Mouse (Mus musculus) megakaryocyte, embryonic 14.5 days (primary cell): Measurements from ENCODE around the gene Sbno1. TPM values are rescaled to one million over a fixed set of nuclear protein-coding genes. Genes with fewer than 3 reads are reported as not detected.
A peak's percentile ranks its signal among the peaks of the same experiment; 100 is the strongest.
"Not testable (repeated sequence)": the region's sequence is repeated elsewhere in the genome, so short reads cannot be mapped to it uniquely, and the experiment has no call there.

Experiments used
- H3K27me3 ChIP-seq: replicated peaks from 2 replicates; pipeline ENCODE3; 2012; ENCODE audit warnings: inconsistent platforms
- H3K36me3 ChIP-seq: replicated peaks from 2 replicates; pipeline ENCODE3; 2012; ENCODE audit warnings: low read length, inconsistent platforms, mixed read lengths
- H3K4me1 ChIP-seq: 2 replicates; pipeline ENCODE4 v1.6.1; 2012; ENCODE audit warnings: inconsistent platforms
- H3K4me3 ChIP-seq: replicated peaks from 2 replicates; pipeline ENCODE3; 2012; ENCODE audit warnings: moderate library complexity, mild to moderate bottlenecking, inconsistent platforms
- H3K9me3 ChIP-seq: 2 replicates; pipeline ENCODE4 v1.6.1; 2012; ENCODE audit warnings: inconsistent platforms
- FLI1 ChIP-seq: IDR thresholded peaks from 2 replicates; pipeline ENCODE4 v1.6.1; 2012; ENCODE audit warnings: low read length, inconsistent platforms, mixed read lengths
- GATA1 ChIP-seq: IDR thresholded peaks from 3 replicates; pipeline ENCODE4 v1.6.1; 2012; ENCODE audit warnings: mixed read lengths, low read length, inconsistent platforms, borderline replicate concordance
- polyA plus RNA-seq: library from polyadenylated mRNA; stranded (reverse); fragments of >175 nt; gene quantifications from 2 replicates; pipeline ENCODE4 v1.2.3, GENCODE M21; 2012; ENCODE audit warnings: low replicate concordance; ENCODE audit not compliant: insufficient read depth

Gene Sbno1
- polyA plus RNA-seq, 1 experiment = 4.3 TPM

GRCm38 (mm10) chr5:124353726-124354547 lies 71.9 kb downstream of the Sbno1 start:
- no peak for TF ChIP-seq FLI1
- TF ChIP-seq GATA1 = no peak
- peak overlapping the region; percentile 94 for H3K4me3 ChIP-seq
- H3K27me3 ChIP-seq = no peaks in the 10 kb centered on the region
- peaks cover 13% of the 10 kb centered on the region for H3K36me3 ChIP-seq
- no peaks in the 10 kb centered on the region for H3K9me3 ChIP-seq
- H3K4me1 ChIP-seq = peaks cover 51% of the 10 kb centered on the region

DNA sequence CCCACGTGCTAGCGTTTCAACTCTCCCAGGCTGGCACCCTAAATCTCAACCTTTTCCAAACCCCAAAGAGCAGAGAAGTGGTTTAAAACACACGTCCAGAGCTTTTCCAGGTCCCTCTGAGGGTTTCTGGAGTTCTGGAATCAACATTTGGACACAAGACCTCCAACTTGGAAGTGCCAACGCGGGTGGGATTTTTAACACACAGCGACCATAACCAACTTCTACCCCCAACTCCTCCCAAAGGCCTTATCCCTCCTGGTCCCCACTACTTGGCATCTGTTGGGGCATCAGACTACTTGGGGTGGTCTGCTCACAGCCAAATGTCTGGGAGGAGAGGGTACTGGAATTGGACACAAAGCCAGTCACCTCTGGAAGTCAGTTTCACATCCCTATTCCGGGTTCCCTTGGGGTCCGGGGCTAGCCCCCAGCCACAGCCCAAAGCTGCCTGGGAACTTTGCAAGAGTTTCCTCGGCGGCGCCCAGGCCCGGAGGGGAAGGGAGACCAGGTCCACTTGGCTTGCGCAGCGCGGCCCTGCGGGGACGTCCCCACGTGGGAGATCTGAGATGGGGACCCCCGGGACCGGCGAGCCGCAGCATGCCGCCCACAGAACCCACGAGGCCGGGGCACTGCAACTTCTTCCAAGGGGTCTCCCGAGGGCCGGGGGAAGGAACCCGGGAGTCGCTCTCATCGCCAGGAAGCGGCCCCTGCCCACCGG lies 72.6 kb downstream of the Sbno1 start:
- peaks cover 21% of the 10 kb centered on the region for H3K36me3 ChIP-seq
- H3K4me3 ChIP-seq = peak overlapping the region; percentile 94
- no peaks in the 10 kb centered on the region for H3K27me3 ChIP-seq
- peaks cover 54% of the 10 kb centered on the region for H3K4me1 ChIP-seq
- no peaks in the 10 kb centered on the region for H3K9me3 ChIP-seq
- TF ChIP-seq GATA1 = no peak
- TF ChIP-seq FLI1 = no peak

DNA sequence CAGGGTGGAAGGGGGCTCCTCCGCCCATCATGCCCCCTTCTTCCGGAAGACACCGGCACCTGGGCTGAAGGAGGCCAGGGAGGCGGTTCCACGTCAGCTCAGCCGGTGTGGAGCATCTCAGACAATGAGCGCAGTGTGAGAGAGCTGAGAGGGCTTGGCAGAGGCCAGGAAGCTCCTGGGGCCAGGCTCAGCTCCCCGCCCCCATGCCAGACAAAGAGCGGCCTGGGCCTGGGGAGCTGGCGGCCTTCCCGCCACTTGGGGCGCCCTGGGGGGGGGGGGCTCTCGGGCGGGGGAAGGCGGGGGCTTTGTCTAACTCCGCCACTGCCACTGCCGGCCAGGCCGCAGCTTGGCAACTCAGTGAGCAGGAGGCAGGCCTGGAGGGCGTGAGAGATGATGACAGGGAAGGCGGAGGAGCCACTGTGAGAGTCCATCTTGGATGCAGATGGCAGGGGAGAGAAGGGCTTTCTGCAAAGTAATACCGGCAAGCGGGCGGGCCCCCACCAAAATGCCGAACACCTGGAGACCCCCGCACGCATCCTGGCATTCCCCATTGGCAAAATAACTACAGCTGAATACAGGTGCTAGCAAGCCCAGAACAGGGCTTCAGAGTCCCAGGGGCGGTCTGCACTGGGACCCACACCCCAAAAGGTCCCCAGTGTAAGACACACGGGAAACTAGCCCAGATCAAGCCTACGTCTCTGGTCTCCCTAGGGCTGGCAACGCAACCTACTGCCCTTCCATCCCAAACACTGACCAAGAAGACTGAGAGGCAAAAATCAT lies 73.5 kb downstream of the Sbno1 start:
- H3K4me1 ChIP-seq = peaks cover 51% of the 10 kb centered on the region
- H3K4me3 ChIP-seq = peak overlapping the region; percentile 94
- H3K27me3 ChIP-seq = no peaks in the 10 kb centered on the region
- TF ChIP-seq GATA1 (no peak), FLI1 (no peak)
- no peaks in the 10 kb centered on the region for H3K9me3 ChIP-seq
- peaks cover 24% of the 10 kb centered on the region for H3K36me3 ChIP-seq

DNA sequence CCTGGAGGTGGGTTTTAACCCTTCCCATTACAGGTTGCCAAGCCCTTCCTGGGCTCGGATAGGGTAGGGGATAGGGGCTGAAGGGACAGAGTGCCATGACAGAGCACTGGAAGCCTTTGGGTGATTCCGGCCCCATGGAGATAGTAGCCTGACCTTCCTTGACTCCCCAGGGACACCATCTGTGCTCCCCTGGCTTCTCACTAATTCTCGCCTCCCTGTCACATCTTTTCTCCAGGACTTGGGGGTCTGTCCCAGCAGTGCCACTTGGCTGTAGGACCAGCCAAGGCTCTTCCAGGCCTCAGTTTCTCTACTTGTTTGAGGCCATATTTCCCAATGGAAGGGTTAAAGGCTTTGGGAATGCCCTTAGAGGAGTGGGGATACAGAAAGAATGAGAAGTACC lies 74.2 kb downstream of the Sbno1 start:
- TF ChIP-seq GATA1 (no peak), FLI1 (no peak)
- Histone ChIP-seq H3K36me3 (peaks cover 28% of the 10 kb centered on the region), H3K9me3 (no peaks in the 10 kb centered on the region), H3K27me3 (no peaks in the 10 kb centered on the region), H3K4me1 (peaks cover 51% of the 10 kb centered on the region), H3K4me3 (peak overlapping the region; percentile 83)

DNA sequence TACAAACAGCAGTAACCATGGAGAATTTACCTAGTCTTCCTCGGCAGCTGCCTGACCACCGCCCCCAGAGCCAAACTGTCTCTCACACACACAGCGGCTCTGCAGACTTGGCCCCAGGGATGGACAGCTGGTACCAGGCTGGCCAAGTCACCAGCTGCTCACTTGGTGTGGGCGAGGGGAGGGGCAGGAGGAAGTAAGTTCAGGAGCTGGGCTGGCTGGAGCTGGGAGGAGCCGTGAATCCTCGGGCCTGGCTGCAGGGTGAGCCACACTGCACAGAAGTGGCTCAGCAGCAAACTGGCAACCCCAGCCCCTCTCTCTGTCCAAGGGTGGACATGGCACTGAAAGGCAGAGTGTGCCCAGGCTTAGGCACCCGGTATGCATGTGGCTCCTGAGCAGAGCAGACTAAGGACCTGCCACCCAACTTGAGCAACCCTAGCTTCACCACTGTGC lies 74.7 kb downstream of the Sbno1 start:
- H3K9me3 ChIP-seq = no peaks in the 10 kb centered on the region
- peaks cover 32% of the 10 kb centered on the region for H3K36me3 ChIP-seq
- no peaks in the 10 kb centered on the region for H3K27me3 ChIP-seq
- H3K4me1 ChIP-seq = peaks cover 51% of the 10 kb centered on the region
- TF ChIP-seq GATA1 = no peak
- no peak for TF ChIP-seq FLI1
- H3K4me3 ChIP-seq = peak overlapping the region; percentile 78

- H3K36me3 ChIP-seq = peaks cover 35% of the 10 kb centered on the region
- peaks cover 51% of the 10 kb centered on the region for H3K4me1 ChIP-seq
- TF ChIP-seq FLI1 (no peak), GATA1 (no peak)
- H3K4me3 ChIP-seq = no peak overlapping the region
- H3K27me3 ChIP-seq = no peaks in the 10 kb centered on the region
- H3K9me3 ChIP-seq = no peaks in the 10 kb centered on the region
These were observed 75.5 kb downstream of the Sbno1 start for GRCm38 (mm10) chr5:124350350-124350749.

DNA sequence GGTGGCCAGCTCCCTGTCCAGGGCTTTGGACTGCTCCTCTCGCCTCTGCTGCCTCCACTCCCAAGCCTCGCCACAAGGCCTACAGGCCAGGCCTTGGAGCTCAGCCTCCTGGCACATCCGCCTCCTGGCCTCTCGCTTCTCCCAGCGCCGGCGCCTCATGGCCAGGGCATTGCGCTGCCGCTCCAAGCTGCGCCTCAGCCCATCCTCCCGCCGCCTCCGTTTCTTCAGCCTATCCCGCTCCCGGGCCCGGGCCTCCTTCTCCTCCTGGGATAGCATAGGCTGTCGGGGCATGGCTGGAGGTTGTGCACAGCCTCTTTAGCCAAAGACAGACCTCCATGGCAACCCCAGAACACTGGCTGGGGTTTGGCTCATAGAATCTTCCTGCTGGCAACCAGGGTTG lies 76.6 kb downstream of the Sbno1 start:
- TF ChIP-seq GATA1 (no peak), FLI1 (no peak)
- H3K36me3 ChIP-seq = peaks cover 44% of the 10 kb centered on the region

GRCm38 (mm10) chr5:124342897-124343296 lies 82.9 kb downstream of the Sbno1 start:
- H3K36me3 ChIP-seq = peaks cover 70% of the 10 kb centered on the region
- no peaks in the 10 kb centered on the region for H3K9me3 ChIP-seq
- no peak overlapping the region for H3K4me3 ChIP-seq
- H3K4me1 ChIP-seq = peaks cover 18% of the 10 kb centered on the region
- no peaks in the 10 kb centered on the region for H3K27me3 ChIP-seq
- TF ChIP-seq GATA1 (no peak), FLI1 (no peak)

More for the DNA sequence above, 76.6 kb downstream of the Sbno1 start:
- H3K4me3 ChIP-seq = no peak overlapping the region
- no peaks in the 10 kb centered on the region for H3K9me3 ChIP-seq
- no peaks in the 10 kb centered on the region for H3K27me3 ChIP-seq
- H3K4me1 ChIP-seq = peaks cover 54% of the 10 kb centered on the region

DNA sequence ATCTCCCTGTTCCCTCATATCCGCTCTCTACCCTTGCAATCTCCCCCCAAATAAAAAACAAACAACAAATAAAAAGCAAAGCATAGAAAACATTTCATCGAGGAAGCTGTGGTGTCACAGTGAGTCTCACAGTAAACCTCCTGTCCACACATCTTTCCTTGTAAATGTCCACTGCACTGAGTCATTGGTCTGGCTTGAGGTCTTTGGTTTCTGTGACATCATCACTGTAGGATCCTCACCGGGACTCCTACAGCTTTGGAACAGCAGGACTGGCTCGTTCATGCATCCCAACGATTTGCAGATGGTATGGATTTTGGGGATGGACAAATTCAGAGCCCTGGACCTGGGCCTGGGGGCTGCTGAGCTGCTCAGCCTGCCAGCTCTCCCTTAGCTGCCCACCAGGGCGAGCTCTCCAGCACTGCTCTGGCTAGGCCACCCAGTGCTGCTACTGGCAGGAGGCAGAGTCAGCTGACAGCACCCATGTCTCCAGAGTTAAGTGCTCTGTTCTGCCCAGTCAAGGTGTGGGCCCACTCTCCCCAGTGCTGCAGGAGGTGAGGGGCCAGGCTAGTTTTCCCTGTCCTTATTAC lies 84.0 kb downstream of the Sbno1 start:
- not testable (repeated sequence) for H3K9me3 ChIP-seq, H3K27me3 ChIP-seq, H3K4me3 ChIP-seq
- H3K4me1 ChIP-seq = peaks cover 18% of the 10 kb centered on the region
- peaks cover 79% of the 10 kb centered on the region for H3K36me3 ChIP-seq
